Mouse (Mus musculus) heart, embryonic 13.5 days (tissue): ENCODE results near the gene Gm1043. TPM values are rescaled to one million over a fixed set of nuclear protein-coding genes. Genes with fewer than 3 reads are reported as not detected.

ENCODE experiments used
- ATAC-seq: fragments of 200-750 bp; cut with Nextera tagmentation; 2 replicates; pipeline ENCODE4 v1.8.0; 2017; ENCODE audit warnings: moderate TSS enrichment; ENCODE audit not compliant: insufficient number of reproducible peaks, low FRiP score, low TSS enrichment; ENCODE audit errors: extremely low read depth
- H3K27ac ChIP-seq: fragments of 300-500 bp; sonication (generic); replicated peaks from 2 replicates; pipeline ENCODE4 v1.5.1; 2015; ENCODE audit warnings: moderate library complexity, mild to moderate bottlenecking, inconsistent platforms
- H3K27me3 ChIP-seq: fragments of 300-500 bp; sonication (generic); replicated peaks from 2 replicates; pipeline ENCODE4 v1.6.1; 2015; ENCODE audit warnings: mild to moderate bottlenecking, inconsistent platforms
- H3K36me3 ChIP-seq: fragments of 300-500 bp; sonication (generic); 2 replicates; pipeline ENCODE4 v1.6.1; 2015; ENCODE audit warnings: mild to moderate bottlenecking, inconsistent platforms
- H3K4me1 ChIP-seq: fragments of 300-500 bp; sonication (generic); 2 replicates; pipeline ENCODE4 v1.6.1; 2015; ENCODE audit warnings: inconsistent platforms
- H3K4me2 ChIP-seq: fragments of 300-500 bp; sonication (generic); 2 replicates; pipeline ENCODE4 v1.6.1; 2015; ENCODE audit warnings: inconsistent platforms, mild to moderate bottlenecking, moderate library complexity
- H3K4me3 ChIP-seq: fragments of 300-500 bp; sonication (generic); 2 replicates; pipeline ENCODE4 v1.5.1; 2015; ENCODE audit warnings: moderate library complexity, mild to moderate bottlenecking, inconsistent platforms
- H3K9ac ChIP-seq: fragments of 300-500 bp; sonication (generic); 2 replicates; pipeline ENCODE4 v1.6.1; 2015; ENCODE audit warnings: inconsistent platforms, mild to moderate bottlenecking, moderate library complexity
- H3K9me3 ChIP-seq: fragments of 300-500 bp; sonication (generic); 2 replicates; pipeline ENCODE4 v1.6.1; 2016; ENCODE audit warnings: inconsistent platforms
- WGBS: fragments of 180-500 bp; shearing (Covaris S2); methylation state at CpG from one replicate; pipeline ENCODE4 v1.1.7; 2015; ENCODE audit warnings: mixed read lengths; 5-methylcytosine and 5-hydroxymethylcytosine counted together
- polyA plus RNA-seq: library from polyadenylated mRNA; unstranded; fragments of >200 nt; fragmentation: Nextera tagmentation; extraction: Ambion mirVana; gene quantifications from 2 replicates; pipeline ENCODE4 v1.2.1, GENCODE M21; 2015

The Gm1043 gene
- polyA plus RNA-seq, 1 experiment from 2014 or later = not detected

DNA sequence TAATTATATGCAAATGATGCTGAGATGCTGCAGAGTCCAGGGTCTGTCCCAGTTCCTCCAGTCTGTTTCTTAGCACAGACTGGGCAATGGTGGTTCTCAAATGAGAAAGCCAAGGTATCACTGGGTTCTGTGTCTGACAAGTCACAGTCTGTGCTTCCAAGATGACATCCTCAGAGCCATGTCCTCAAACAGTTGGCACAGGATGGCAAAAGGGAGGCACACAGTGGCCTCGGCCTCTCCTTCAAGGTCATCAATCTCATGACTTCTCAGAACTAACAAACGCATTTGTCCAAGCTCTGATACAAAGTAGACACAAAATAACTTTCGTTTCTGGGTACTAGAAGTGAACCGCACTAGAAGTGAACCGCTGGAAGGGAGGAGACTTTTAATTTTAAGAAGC, 9.8 kb downstream of the Gm1043 start:
- Histone ChIP-seq H3K27me3 (peaks cover 77% of the 10 kb centered on the region), H3K9ac (no peak overlapping the region), H3K4me2 (no peak overlapping the region), H3K27ac (no peak overlapping the region), H3K9me3 (no peaks in the 10 kb centered on the region), H3K4me3 (no peak overlapping the region), H3K4me1 (peaks cover 9% of the 10 kb centered on the region; the same call in 1 of the 2 replicates), H3K36me3 (no peaks in the 10 kb centered on the region)
- no peak for ATAC-seq
- WGBS = 70% methylated on average over 5 of the region's 5 CpGs

DNA sequence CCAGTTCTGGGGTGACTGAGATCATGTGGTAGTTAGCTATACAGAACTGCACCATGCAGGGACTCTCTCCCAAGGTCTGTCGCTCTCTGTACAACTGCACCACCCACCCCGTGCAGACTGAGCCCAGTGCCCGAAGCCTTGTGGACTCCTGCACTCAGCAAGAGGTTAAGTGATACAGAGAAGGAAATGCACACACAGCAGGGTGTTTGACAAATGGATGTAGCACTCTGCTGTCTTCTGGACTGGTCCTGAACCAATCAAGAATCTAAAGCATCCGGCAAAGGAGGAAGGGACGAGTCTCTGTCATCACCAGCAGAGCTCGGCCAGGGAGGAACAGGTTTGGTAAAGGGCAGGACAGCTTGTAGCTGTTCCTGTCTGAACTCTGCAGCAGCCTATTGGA, 12.4 kb downstream of the Gm1043 start:
- Histone ChIP-seq H3K9ac (no peak overlapping the region), H3K36me3 (no peaks in the 10 kb centered on the region), H3K4me3 (no peak overlapping the region), H3K4me1 (no peaks in the 10 kb centered on the region), H3K27ac (no peak overlapping the region), H3K4me2 (no peak overlapping the region), H3K27me3 (peaks cover 67% of the 10 kb centered on the region), H3K9me3 (no peaks in the 10 kb centered on the region)
- ATAC-seq = no peak
- 33% methylated on average over 6 of the region's 6 CpGs for WGBS

DNA sequence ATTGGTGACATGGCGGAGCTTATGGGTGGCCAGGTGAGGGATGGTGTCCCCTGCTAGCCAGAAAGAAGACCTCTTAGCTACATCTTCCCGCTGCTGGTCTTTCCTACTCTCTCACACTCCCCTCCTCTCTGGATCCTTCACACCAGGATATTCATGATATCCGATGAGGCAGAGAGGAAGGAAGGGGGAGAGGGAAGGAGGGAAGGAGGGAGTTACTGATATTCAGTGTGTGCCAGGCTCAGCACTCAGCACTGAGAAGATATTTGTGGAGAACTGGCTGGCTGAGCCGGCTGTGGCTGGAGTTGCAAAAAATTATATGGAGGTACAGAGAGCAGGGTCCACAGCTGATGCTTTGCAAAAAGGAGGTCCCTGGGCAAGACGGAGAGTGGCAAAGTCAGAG, 15.6 kb downstream of the Gm1043 start:
- peaks cover 65% of the 10 kb centered on the region for H3K27me3 ChIP-seq
- H3K9ac ChIP-seq = no peak overlapping the region
- no peaks in the 10 kb centered on the region for H3K4me1 ChIP-seq
- H3K27ac ChIP-seq = no peak overlapping the region
- H3K9me3 ChIP-seq = no peaks in the 10 kb centered on the region
- 40% methylated on average over 5 of the region's 5 CpGs for WGBS
- no peaks in the 10 kb centered on the region for H3K36me3 ChIP-seq
- H3K4me3 ChIP-seq = no peak overlapping the region
- no peak for ATAC-seq
- no peak overlapping the region for H3K4me2 ChIP-seq

DNA sequence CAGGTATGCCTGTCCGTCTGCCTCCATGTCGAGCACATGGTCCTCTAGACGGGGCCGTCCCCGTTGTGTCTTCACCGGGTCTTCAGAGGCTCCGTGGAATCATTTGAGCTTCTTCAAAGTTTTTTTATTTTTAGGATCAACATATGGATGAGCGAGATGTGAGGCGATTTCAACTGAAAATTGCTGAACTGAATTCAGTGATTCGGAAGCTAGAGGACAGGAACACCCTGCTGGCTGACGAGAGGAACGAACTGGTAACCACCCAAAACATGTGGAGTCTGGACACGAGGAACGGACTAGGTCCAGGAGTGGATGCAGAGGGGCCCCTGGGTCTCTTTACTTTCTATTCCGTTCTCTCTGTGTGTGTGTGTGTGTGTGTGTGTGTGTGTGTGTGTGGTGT, 16.5 kb downstream of the Gm1043 start:
- H3K4me2 ChIP-seq = no peak overlapping the region
- 70% methylated on average over 15 of the region's 15 CpGs for WGBS
- H3K9ac ChIP-seq = no peak overlapping the region
- H3K36me3 ChIP-seq = no peaks in the 10 kb centered on the region
- no peak for ATAC-seq
- no peaks in the 10 kb centered on the region for H3K4me1 ChIP-seq
- no peak overlapping the region for H3K4me3 ChIP-seq
- peaks cover 67% of the 10 kb centered on the region for H3K27me3 ChIP-seq
- no peak overlapping the region for H3K27ac ChIP-seq
- no peaks in the 10 kb centered on the region for H3K9me3 ChIP-seq

DNA sequence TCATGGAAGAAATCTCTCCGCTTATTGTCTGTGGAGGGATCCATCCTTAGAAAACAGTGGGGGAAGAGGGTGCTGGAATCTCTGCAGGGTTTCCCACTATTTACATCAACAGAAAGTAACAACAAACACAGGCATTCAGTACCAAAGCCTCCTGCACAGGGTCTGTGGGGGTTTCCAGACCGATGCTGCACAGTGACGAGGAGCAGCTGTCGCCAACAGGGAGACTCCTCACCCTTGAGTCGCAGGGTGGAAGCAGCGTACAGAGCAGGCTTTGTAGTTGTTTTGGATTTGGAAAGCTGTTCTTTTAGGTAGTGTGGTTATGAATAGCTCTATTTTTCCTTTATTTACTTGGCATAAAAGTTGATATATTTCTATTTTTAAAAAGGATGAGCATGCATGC, 16.9 kb downstream of the Gm1043 start:
- WGBS = 32% methylated on average over 6 of the region's 6 CpGs

DNA sequence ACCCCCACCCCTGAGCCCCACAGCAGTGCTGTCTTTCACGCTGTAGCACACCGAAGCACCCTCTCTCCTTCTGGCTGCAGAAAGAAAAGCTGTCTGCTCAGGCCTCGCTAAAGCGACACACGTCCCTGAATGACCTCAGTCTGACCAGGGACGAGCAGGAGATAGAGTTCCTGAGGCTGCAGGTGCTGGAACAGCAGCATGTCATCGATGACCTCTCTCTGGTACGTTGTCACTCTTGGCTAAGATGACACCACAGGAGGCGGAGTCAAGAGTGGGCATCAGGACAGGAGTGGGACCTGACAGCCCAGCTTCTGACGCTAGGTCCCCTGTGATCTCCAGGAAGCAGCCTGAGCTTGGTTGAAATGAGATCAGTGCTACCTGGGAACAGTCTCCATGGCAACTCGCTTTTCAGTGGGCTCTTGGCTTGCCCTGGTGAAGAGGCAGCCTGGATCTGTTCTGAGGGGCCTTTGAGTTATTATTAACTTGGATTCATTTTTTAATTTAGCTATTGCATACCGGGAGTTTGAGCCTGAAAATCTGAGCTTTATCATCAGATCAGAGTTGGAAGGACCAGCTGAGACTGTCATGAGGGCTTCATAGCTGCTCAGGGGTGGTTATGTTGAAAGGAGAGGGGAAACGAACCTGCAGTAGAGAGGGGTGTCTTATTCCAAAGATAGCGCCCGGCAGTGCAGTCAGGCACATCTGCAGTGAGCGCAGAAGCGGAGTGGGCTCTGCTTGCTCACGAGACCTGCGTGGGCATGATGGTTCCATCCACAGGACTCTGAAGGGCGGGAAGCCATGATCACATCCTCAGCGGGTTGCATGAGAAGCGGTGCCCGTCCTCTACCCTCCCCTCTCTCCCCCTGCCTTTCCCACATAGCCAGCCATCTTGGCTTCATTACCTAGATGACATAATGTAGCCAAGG, 20.6 kb downstream of the Gm1043 start:
- no peaks in the 10 kb centered on the region for H3K4me1 ChIP-seq
- WGBS = 69% methylated on average over 23 of the region's 23 CpGs
- H3K4me2 ChIP-seq = no peak overlapping the region
- no peak overlapping the region for H3K27ac ChIP-seq
- H3K9ac ChIP-seq = no peak overlapping the region
- H3K4me3 ChIP-seq = no peak overlapping the region
- peaks cover 46% of the 10 kb centered on the region; the same call in 1 of the 2 replicates for H3K27me3 ChIP-seq
- no peaks in the 10 kb centered on the region for H3K36me3 ChIP-seq
- H3K9me3 ChIP-seq = no peaks in the 10 kb centered on the region
- no peak for ATAC-seq

More for the DNA sequence above, 16.9 kb downstream of the Gm1043 start:
- Histone ChIP-seq H3K4me3 (no peak overlapping the region), H3K4me2 (no peak overlapping the region), H3K36me3 (no peaks in the 10 kb centered on the region), H3K27ac (no peak overlapping the region), H3K4me1 (no peaks in the 10 kb centered on the region), H3K27me3 (peaks cover 68% of the 10 kb centered on the region), H3K9me3 (no peaks in the 10 kb centered on the region), H3K9ac (no peak overlapping the region)
- ATAC-seq = no peak

DNA sequence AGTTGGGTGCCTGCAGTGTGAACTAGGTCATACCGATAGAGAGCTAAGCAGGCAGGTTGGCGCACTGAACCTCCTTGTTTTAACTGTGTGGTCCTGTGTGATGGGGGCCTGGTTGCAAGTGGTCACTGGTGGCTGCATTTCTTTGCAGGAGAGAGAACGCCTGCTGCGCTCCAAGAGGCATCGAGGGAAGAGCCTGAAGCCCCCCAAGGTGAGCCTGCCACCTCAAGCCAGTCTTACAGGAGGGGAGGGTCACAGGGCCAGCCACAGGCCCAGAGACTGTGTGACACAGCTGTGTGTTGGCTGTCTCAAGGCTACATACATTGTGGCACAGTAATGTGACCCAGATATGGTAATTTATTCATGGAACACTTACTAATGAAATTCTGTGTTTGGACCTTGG, 21.9 kb downstream of the Gm1043 start:
- ATAC-seq = no peak
- Histone ChIP-seq H3K4me3 (no peak overlapping the region), H3K9ac (no peak overlapping the region), H3K27ac (no peak overlapping the region), H3K4me2 (no peak overlapping the region), H3K27me3 (peaks cover 47% of the 10 kb centered on the region; the same call in 1 of the 2 replicates), H3K9me3 (no peaks in the 10 kb centered on the region), H3K4me1 (no peaks in the 10 kb centered on the region), H3K36me3 (no peaks in the 10 kb centered on the region)
- WGBS = 67% methylated on average over 5 of the region's 5 CpGs

DNA sequence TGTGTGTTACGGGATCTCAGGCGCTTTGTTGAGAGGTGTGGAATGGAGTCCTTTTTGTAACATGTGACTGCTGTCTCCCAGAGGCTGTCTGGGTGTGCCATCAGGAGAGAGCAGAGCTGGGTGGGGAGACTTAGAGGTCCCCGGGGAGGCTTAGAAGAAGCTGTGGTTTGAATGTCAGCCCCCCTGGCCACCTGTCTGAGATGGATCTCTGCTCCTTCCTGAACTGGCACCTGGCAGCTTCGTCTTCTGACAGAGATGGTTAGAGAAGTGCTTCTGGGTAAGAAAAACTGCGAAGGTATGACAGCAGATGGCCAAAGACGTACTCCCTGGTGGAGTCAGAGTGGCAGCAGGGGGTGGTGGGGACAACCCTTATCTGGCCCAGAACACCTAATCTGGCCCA, 22.4 kb downstream of the Gm1043 start:
- Histone ChIP-seq H3K4me2 (no peak overlapping the region), H3K9me3 (no peaks in the 10 kb centered on the region), H3K9ac (no peak overlapping the region), H3K36me3 (no peaks in the 10 kb centered on the region), H3K27ac (no peak overlapping the region), H3K27me3 (peaks cover 47% of the 10 kb centered on the region; the same call in 1 of the 2 replicates), H3K4me3 (no peak overlapping the region), H3K4me1 (no peaks in the 10 kb centered on the region)
- WGBS = 64% methylated on average over 6 of the region's 6 CpGs
- no peak for ATAC-seq

DNA sequence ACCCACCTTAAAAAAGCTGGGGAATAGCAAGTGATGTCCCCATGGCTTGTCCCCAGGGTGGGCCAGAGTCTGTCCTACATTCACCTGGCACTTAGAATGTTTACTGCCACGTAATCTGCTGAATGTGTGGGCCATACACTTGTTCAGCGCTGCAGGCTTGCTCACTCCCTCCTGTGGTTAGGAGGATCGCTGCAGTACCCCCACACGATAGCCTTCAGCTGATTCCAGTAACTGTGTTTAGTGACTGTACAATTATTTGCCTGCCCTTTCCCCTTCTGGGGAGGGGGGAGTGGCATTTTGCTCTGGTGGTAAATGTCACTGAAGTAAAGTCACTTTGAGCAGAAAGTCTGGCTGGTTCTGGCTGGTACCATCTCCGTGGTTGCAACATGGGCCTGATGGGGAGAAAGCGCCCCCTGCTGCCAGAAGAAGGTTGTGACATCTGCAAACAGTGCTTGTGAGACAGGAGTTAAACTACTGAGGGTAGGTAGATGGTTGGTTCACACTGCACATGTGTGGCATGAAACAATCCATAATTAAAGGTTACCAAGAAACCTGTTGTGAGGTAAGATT, 24.2 kb downstream of the Gm1043 start:
- Histone ChIP-seq H3K36me3 (no peaks in the 10 kb centered on the region), H3K27ac (no peak overlapping the region), H3K4me2 (no peak overlapping the region), H3K4me1 (no peaks in the 10 kb centered on the region), H3K9me3 (no peaks in the 10 kb centered on the region), H3K4me3 (no peak overlapping the region), H3K9ac (no peak overlapping the region), H3K27me3 (peaks cover 35% of the 10 kb centered on the region; the same call in 1 of the 2 replicates)
- WGBS = 32% methylated on average over 6 of the region's 6 CpGs
- ATAC-seq = no peak

DNA sequence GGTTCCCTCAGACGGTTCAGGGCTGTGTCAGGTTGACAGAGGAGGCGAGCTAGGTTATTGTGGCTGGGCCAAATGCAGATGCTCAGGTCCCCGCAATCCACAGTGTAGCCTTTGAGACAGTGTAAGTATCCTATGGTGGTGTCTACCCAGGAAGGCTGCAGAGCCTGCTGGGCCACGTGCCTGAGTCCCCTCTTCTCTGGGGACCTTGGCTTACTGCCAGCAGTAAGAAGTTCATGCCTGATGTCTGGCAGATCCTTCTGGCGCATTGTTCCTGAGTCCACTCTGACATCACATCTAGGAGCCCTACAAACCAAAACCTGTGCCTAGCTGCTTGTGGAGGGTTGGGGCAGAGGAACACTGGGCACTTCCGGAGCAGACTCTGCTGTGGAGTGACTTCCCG, 27.2 kb downstream of the Gm1043 start:
- Histone ChIP-seq H3K27ac (no peak overlapping the region), H3K36me3 (no peaks in the 10 kb centered on the region), H3K4me3 (no peak overlapping the region), H3K4me2 (no peak overlapping the region), H3K9me3 (no peaks in the 10 kb centered on the region), H3K4me1 (no peaks in the 10 kb centered on the region), H3K9ac (no peak overlapping the region), H3K27me3 (peaks cover 32% of the 10 kb centered on the region; the same call in 1 of the 2 replicates)
- no peak for ATAC-seq
- 53% methylated on average over 7 of the region's 7 CpGs for WGBS

DNA sequence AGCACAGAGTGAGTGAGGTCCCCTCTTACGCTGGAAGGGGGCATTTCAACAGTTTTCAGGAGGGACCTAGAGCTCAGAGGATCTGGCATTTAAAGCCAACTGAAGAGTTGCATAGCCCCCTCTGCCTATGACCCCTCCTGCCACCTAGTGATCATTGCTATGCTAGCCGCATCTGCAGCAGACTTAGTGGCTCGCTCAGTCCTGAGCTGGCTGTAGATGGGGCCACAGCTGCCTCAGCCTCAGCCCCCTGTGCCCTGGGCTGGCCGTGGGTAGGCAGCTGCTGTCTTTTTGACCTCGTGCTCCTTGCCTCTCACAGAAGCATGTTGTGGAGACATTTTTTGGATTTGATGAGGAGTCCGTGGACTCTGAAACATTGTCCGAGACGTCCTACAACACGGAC, 32.0 kb downstream of the Gm1043 start:
- Histone ChIP-seq H3K9me3 (no peaks in the 10 kb centered on the region), H3K9ac (no peak overlapping the region), H3K4me3 (no peak overlapping the region), H3K4me1 (no peaks in the 10 kb centered on the region), H3K27ac (no peak overlapping the region), H3K4me2 (no peak overlapping the region), H3K36me3 (no peaks in the 10 kb centered on the region), H3K27me3 (peaks cover 24% of the 10 kb centered on the region; the same call in 1 of the 2 replicates)
- WGBS = 53% methylated on average over 9 of the region's 9 CpGs
- no peak for ATAC-seq
